ENCODE assay signal across 7 mouse cellular contexts in genomic region chr17:78737096-78737495, GRCm38 (mm10). TPM values are rescaled to one million over a fixed set of nuclear protein-coding genes. Genes with fewer than 3 reads are reported as not detected.
A peak's percentile ranks its signal among the peaks of the same experiment; 100 is the strongest.
DNase-seq lines count a peak whose midpoint lies in the region; ATAC-seq and TF ChIP-seq lines count a peak whose summit lies in the region.

TSS of gene Strn (minus strand) at chr17:78737196.

- peak within 1 kb of the TSS; percentile 84 for H3K9ac ChIP-seq in ES-Bruce4 (ENCODE audit: low read depth, poor library complexity, severe bottlenecking)
- H3K9ac ChIP-seq in forebrain, embryonic 14.5 days (ENCODE audit: low read length), result peak within 1 kb of the TSS; percentile 91
- H3K9ac ChIP-seq in intestine, embryonic 14.5 days (ENCODE audit: low read length), result peak within 1 kb of the TSS; percentile 84

- TF ChIP-seq EP300 in ES-Bruce4 (IDR thresholded peaks at IDR 0.05; ENCODE audit: insufficient read depth, low read depth, low read length), result no peak

- H3K27ac ChIP-seq in ES-Bruce4 (ENCODE audit: insufficient read depth, low read length), result no peak within 1 kb of the TSS
- H3K27ac ChIP-seq in forebrain, embryonic 14.5 days (ENCODE audit: low read depth, low read length), result peak within 1 kb of the TSS; percentile 78
- H3K27ac ChIP-seq in intestine, embryonic 14.5 days (ENCODE audit: low read depth), result peak within 1 kb of the TSS; percentile 86

- H3K36me3 ChIP-seq in C2C12 (ENCODE audit: control insufficient read depth, insufficient read depth) (no peaks in the 10 kb centered on the region), ES-Bruce4 (ENCODE audit: control insufficient read depth, insufficient read depth, low read length, poor library complexity, severe bottlenecking) (no peaks in the 10 kb centered on the region)
- no peaks in the 10 kb centered on the region for H3K36me3 ChIP-seq in forebrain, embryonic 14.5 days (ENCODE audit: control insufficient read depth, insufficient read depth, low read length)
- H3K36me3 ChIP-seq in intestine, embryonic 14.5 days (ENCODE audit: control insufficient read depth, insufficient read depth, low read length), result no peaks in the 10 kb centered on the region

- H3K4me1 ChIP-seq in ES-Bruce4 (ENCODE audit: control insufficient read depth, insufficient read depth, low read length), result no peaks in the 10 kb centered on the region
- H3K4me1 ChIP-seq in forebrain, embryonic 14.5 days (ENCODE audit: control insufficient read depth, insufficient read depth, low read length), result peaks cover 6% of the 10 kb centered on the region
- peaks cover 11% of the 10 kb centered on the region for H3K4me1 ChIP-seq in intestine, embryonic 14.5 days (replicated peaks; ENCODE audit: control insufficient read depth, insufficient read depth, low read length)

- H3ac ChIP-seq in C2C12 (ENCODE audit: control insufficient read depth, insufficient read length, low read depth), result peak within 1 kb of the TSS; percentile 83

- TF ChIP-seq POLR2A in ES-Bruce4 (IDR thresholded peaks at IDR 0.05; ENCODE audit: insufficient read depth, low read length), result no peak

- H3K9me3 ChIP-seq in ES-Bruce4 (replicated peaks; ENCODE audit: control insufficient read depth, insufficient read depth, low read length, poor library complexity, severe bottlenecking), result no peaks in the 10 kb centered on the region
- H3K9me3 ChIP-seq in forebrain, embryonic 14.5 days (replicated peaks; ENCODE audit: control insufficient read depth, low read length), result no peaks in the 10 kb centered on the region
- H3K9me3 ChIP-seq in intestine, embryonic 14.5 days (ENCODE audit: control insufficient read depth, low read length), result no peaks in the 10 kb centered on the region

- H3K27me3 ChIP-seq in C2C12 (ENCODE audit: control insufficient read depth, insufficient read depth, insufficient read length) (no peaks in the 10 kb centered on the region), ES-Bruce4 (ENCODE audit: control insufficient read depth, insufficient read depth, low read length, poor library complexity, severe bottlenecking) (no peaks in the 10 kb centered on the region)
- no peaks in the 10 kb centered on the region for H3K27me3 ChIP-seq in forebrain, embryonic 14.5 days (replicated peaks; ENCODE audit: control insufficient read depth, insufficient read depth, low read length)
- no peaks in the 10 kb centered on the region for H3K27me3 ChIP-seq in intestine, embryonic 14.5 days (replicated peaks; ENCODE audit: control insufficient read depth, insufficient read depth, low read length)

- 39% methylated on average over 4 of the region's 4 CpGs for WGBS in forebrain, embryonic 14.5 days
- WGBS in intestine, embryonic 14.5 days, result 38% methylated on average over 4 of the region's 4 CpGs

- TF ChIP-seq CTCF in C2C12 (IDR thresholded peaks at IDR 0.05; ENCODE audit: control insufficient read depth, insufficient read depth, insufficient read length), result no peak
- no peak for TF ChIP-seq CTCF in ES-Bruce4 (IDR thresholded peaks at IDR 0.05; ENCODE audit: low read depth, low read length)

- no peak for ATAC-seq in forebrain, embryonic 14.5 days
- ATAC-seq in intestine, embryonic 14.5 days (replicated peaks; ENCODE audit: low FRiP score, low TSS enrichment, low read depth), result no peak
- ATAC-seq in megakaryocyte-erythroid progenitor cell, adult 5-6 weeks (replicated peaks; ENCODE audit: low FRiP score, low TSS enrichment, poor library complexity, severe bottlenecking), result no peak

- peaks cover 21% of the 10 kb centered on the region for H3K79me3 ChIP-seq in C2C12 (ENCODE audit: low read depth)

- peak within 1 kb of the TSS; percentile 63 for H3K4me3 ChIP-seq in C2C12 (ENCODE audit: insufficient read depth, poor library complexity, severe bottlenecking)
- H3K4me3 ChIP-seq in ES-Bruce4 (ENCODE audit: low read depth, low read length), result peak within 1 kb of the TSS; percentile 71
- peak within 1 kb of the TSS; percentile 86 for H3K4me3 ChIP-seq in forebrain, embryonic 14.5 days (ENCODE audit: low read depth, low read length)
- peak within 1 kb of the TSS; percentile 89 for H3K4me3 ChIP-seq in intestine, embryonic 14.5 days (ENCODE audit: low read depth, low read length)

- peak within 1 kb of the TSS; percentile 75 for H3K4me2 ChIP-seq in forebrain, embryonic 14.5 days (ENCODE audit: low read length)
- H3K4me2 ChIP-seq in intestine, embryonic 14.5 days (ENCODE audit: low read length), result peak within 1 kb of the TSS; percentile 64

- H3K79me2 ChIP-seq in C2C12 (ENCODE audit: control insufficient read depth, insufficient read depth), result peaks cover 39% of the 10 kb centered on the region

- DNase-seq in forebrain, embryonic 14.5 days (ENCODE audit: low spot score), result no peak
- no peak for DNase-seq in intestine, embryonic 14.5 days (ENCODE audit: low spot score)
- DNase-seq in kidney, postnatal 14 days, result no peak
- DNase-seq in embryo, embryonic 10 days (ENCODE audit: low spot score), result no peak

TF ChIP-seq in C2C12, 6 proteins besides CTCF, POLR2A, EP300 and RAD21:
- no peak for TF ChIP-seq MAX (IDR thresholded peaks at IDR 0.05)
- TF ChIP-seq USF1 (IDR thresholded peaks at IDR 0.05; ENCODE audit: low read depth), result no peak
- no peak for TF ChIP-seq CEBPB (IDR thresholded peaks at IDR 0.05; ENCODE audit: low read depth)
- TF ChIP-seq MYOD1 (IDR thresholded peaks at IDR 0.05; ENCODE audit: control insufficient read depth, insufficient read length, low read depth), result no peak
- no peak for TF ChIP-seq MYOG (IDR thresholded peaks at IDR 0.05; ENCODE audit: control insufficient read depth, extremely low read depth, insufficient read length)
- no peak for TF ChIP-seq FOSL1 (IDR thresholded peaks at IDR 0.05; ENCODE audit: insufficient read depth, low read length, poor library complexity, severe bottlenecking)

RNA-seq across cellular contexts. Expression of gene Strn, which starts in this region (rescaled TPM):
- polyA plus RNA-seq in C2C12 (2012; fragmentation: generic; extraction: Trizol) (4.6 TPM), ES-Bruce4 (2011; ENCODE audit: insufficient read depth, insufficient read length, low read depth, missing spikeins) (18.4 and 18.7 TPM in 2 replicates)
- polyA plus RNA-seq in forebrain, embryonic 14.5 days (2014; fragmentation: Nextera tagmentation; extraction: Ambion mirVana), result 4.5 and 5.8 TPM in 2 replicates
- polyA plus RNA-seq in intestine, embryonic 14.5 days (2014; fragmentation: Nextera tagmentation; extraction: Ambion mirVana), result 7.8 and 8.4 TPM in 2 replicates
- total RNA-seq in megakaryocyte-erythroid progenitor cell, adult 5-6 weeks (2014; fragmentation: Nextera tagmentation), result 13.7 and 15.9 TPM in 2 replicates
- 19.6 and 28.1 TPM in 2 replicates for total RNA-seq in megakaryocyte-erythroid progenitor cell, adult 5-6 weeks (2017)
